Comparison of ENCODE assay signal across 8 mouse cellular contexts in genomic region chr11:116306126-116306982, GRCm38 (mm10). TPM values are rescaled to one million over a fixed set of nuclear protein-coding genes. Genes with fewer than 3 reads are reported as not detected.
DNase-seq lines count a peak whose midpoint lies in the region; ATAC-seq and TF ChIP-seq lines count a peak whose summit lies in the region.

No protein-coding gene starts in this region.

- no peak for TF ChIP-seq CTCF in C2C12 (IDR thresholded peaks at IDR 0.05; ENCODE audit: control insufficient read depth, insufficient read depth, insufficient read length)
- no peak for TF ChIP-seq CTCF in brain, embryonic 14.5 days (IDR thresholded peaks at IDR 0.05; ENCODE audit: borderline replicate concordance, extremely low read depth, insufficient read depth, insufficient read length)
- no peak for TF ChIP-seq CTCF in liver, adult 2 months (IDR thresholded peaks at IDR 0.05; ENCODE audit: low read depth, low read length)

- peak overlapping the region; percentile 86 for H3K4me2 ChIP-seq in heart, embryonic 11.5 days
- H3K4me2 ChIP-seq in kidney, embryonic 16.5 days (replicated peaks; ENCODE audit: low read depth, low read length) = peak overlapping the region; percentile 93
- peak overlapping the region; percentile 100 for H3K4me2 ChIP-seq in myocyte (ENCODE audit: low read depth)

- no peak overlapping the region for H3K27ac ChIP-seq in heart, embryonic 11.5 days (ENCODE audit: low read depth, low read length)
- 0 out of 2 replicates have a peak overlapping the region, but pooled peaks have one; percentile 55 for H3K27ac ChIP-seq in kidney, embryonic 16.5 days (ENCODE audit: low read length)
- peak overlapping the region; percentile 17 for H3K27ac ChIP-seq in liver, adult 2 months (replicated peaks; ENCODE audit: insufficient read depth, low read depth, low read length)

- WGBS in heart, embryonic 11.5 days (ENCODE audit: insufficient replicate concordance) = 2% methylated on average over 53 of the region's 53 CpGs
- WGBS in kidney, embryonic 16.5 days = 1% methylated on average over 53 of the region's 53 CpGs
- WGBS in liver, adult 2 months = under 1% methylated on average over 53 of the region's 53 CpGs

- peak; percentile 40; the same call in 1 of the 2 replicates for TF ChIP-seq POLR2A in brain, embryonic 14.5 days (IDR thresholded peaks at IDR 0.05; ENCODE audit: borderline replicate concordance, extremely low read depth, insufficient read depth, insufficient read length, poor library complexity, severe bottlenecking)
- 0 out of 2 replicates have a peak, but pooled peaks have one; percentile 6 for TF ChIP-seq POLR2A in liver, adult 2 months (IDR thresholded peaks at IDR 0.05; ENCODE audit: extremely low read depth, insufficient read depth, low read length)
- peak; percentile 72 for TF ChIP-seq POLR2A in myocyte (IDR thresholded peaks at IDR 0.05; ENCODE audit: insufficient read length, low read depth)

- peaks cover 37% of the 10 kb centered on the region for H3K36me3 ChIP-seq in C2C12 (ENCODE audit: control insufficient read depth, insufficient read depth)
- H3K36me3 ChIP-seq in erythroblast, embryonic 14.5 days (ENCODE audit: control insufficient read depth) = peaks cover 32% of the 10 kb centered on the region
- H3K36me3 ChIP-seq in heart, embryonic 11.5 days (ENCODE audit: control insufficient read depth, insufficient read depth, low read length) = peaks cover 17% of the 10 kb centered on the region
- H3K36me3 ChIP-seq in kidney, embryonic 16.5 days (ENCODE audit: insufficient read depth, low read length) = peaks cover 27% of the 10 kb centered on the region
- peaks cover 10% of the 10 kb centered on the region; the same call in 1 of the 2 replicates for H3K36me3 ChIP-seq in liver, adult 2 months (ENCODE audit: control insufficient read depth, insufficient read depth, low read length)
- H3K36me3 ChIP-seq in myocyte (ENCODE audit: control insufficient read depth, insufficient read depth) = peaks cover 17% of the 10 kb centered on the region
- no peaks in the 10 kb centered on the region; the same call in 1 of the 2 replicates for H3K36me3 ChIP-seq in splenic B cell, adult 2 months (ENCODE audit: control insufficient read depth, insufficient read depth, low read length, poor library complexity, severe bottlenecking)

- DNase-seq in brain, embryonic 14.5 days (ENCODE audit: low read depth) = peak; percentile 98
- DNase-seq in liver, adult 2 months (ENCODE audit: extremely low read depth, low read depth, low spot score) = peak; percentile 75
- DNase-seq in splenic B cell, adult 2 months (ENCODE audit: low read depth, low spot score) = peak; percentile 94

- peaks cover 20% of the 10 kb centered on the region for H3K79me2 ChIP-seq in C2C12 (ENCODE audit: control insufficient read depth, insufficient read depth)
- H3K79me2 ChIP-seq in liver, adult 2 months (ENCODE audit: control insufficient read depth, insufficient read depth, low read length) = peaks cover 4% of the 10 kb centered on the region; the same call in 1 of the 2 replicates
- H3K79me2 ChIP-seq in myocyte (ENCODE audit: control insufficient read depth, insufficient read depth) = peaks cover 10% of the 10 kb centered on the region

- H3K9me3 ChIP-seq in erythroblast, embryonic 14.5 days (ENCODE audit: control insufficient read depth, low read length) = peaks cover 5% of the 10 kb centered on the region; the same call in 1 of the 2 replicates
- no peaks in the 10 kb centered on the region for H3K9me3 ChIP-seq in heart, embryonic 11.5 days (replicated peaks; ENCODE audit: control insufficient read depth, low read length)
- no peaks in the 10 kb centered on the region for H3K9me3 ChIP-seq in kidney, embryonic 16.5 days (ENCODE audit: low read length)

- H3ac ChIP-seq in C2C12 (ENCODE audit: control insufficient read depth, insufficient read length, low read depth) (peak overlapping the region; percentile 87), myocyte (ENCODE audit: control insufficient read depth, insufficient read length) (peak overlapping the region; percentile 17)

- peak overlapping the region; percentile 75 for H3K9ac ChIP-seq in heart, embryonic 11.5 days (ENCODE audit: low read depth, low read length)
- peak overlapping the region; percentile 87 for H3K9ac ChIP-seq in kidney, embryonic 16.5 days (replicated peaks; ENCODE audit: low read length)
- H3K9ac ChIP-seq in liver, adult 2 months (ENCODE audit: low read depth, low read length) = peak overlapping the region; percentile 87

- H3K79me3 ChIP-seq in C2C12 (ENCODE audit: low read depth) = peaks cover 8% of the 10 kb centered on the region

- H3K27me3 ChIP-seq in C2C12 (ENCODE audit: control insufficient read depth, insufficient read depth, insufficient read length) (no peaks in the 10 kb centered on the region), myocyte (ENCODE audit: control insufficient read depth, insufficient read depth, insufficient read length) (no peaks in the 10 kb centered on the region)
- no peaks in the 10 kb centered on the region for H3K27me3 ChIP-seq in erythroblast, embryonic 14.5 days (ENCODE audit: control insufficient read depth)
- H3K27me3 ChIP-seq in heart, embryonic 11.5 days (ENCODE audit: control insufficient read depth, insufficient read depth, low read length) = no peaks in the 10 kb centered on the region
- H3K27me3 ChIP-seq in kidney, embryonic 16.5 days (ENCODE audit: insufficient read depth, low read length) = no peaks in the 10 kb centered on the region
- no peaks in the 10 kb centered on the region for H3K27me3 ChIP-seq in liver, adult 2 months (ENCODE audit: control insufficient read depth, insufficient read depth, low read length)
- no peaks in the 10 kb centered on the region for H3K27me3 ChIP-seq in splenic B cell, adult 2 months (ENCODE audit: control insufficient read depth, insufficient read depth, low read length, poor library complexity, severe bottlenecking)

- H3K4me1 ChIP-seq in erythroblast, embryonic 14.5 days (ENCODE audit: control insufficient read depth) = peaks cover 32% of the 10 kb centered on the region
- H3K4me1 ChIP-seq in heart, embryonic 11.5 days (ENCODE audit: control insufficient read depth, insufficient read depth, low read length) = peaks cover 8% of the 10 kb centered on the region
- peaks cover 5% of the 10 kb centered on the region for H3K4me1 ChIP-seq in kidney, embryonic 16.5 days (ENCODE audit: insufficient read depth, low read length)
- peaks cover 8% of the 10 kb centered on the region for H3K4me1 ChIP-seq in liver, adult 2 months (ENCODE audit: control insufficient read depth, insufficient read depth, low read length)

- peak; percentile 84 for ATAC-seq in heart, embryonic 11.5 days (replicated peaks; ENCODE audit: insufficient number of reproducible peaks, low FRiP score, low TSS enrichment)
- ATAC-seq in kidney, embryonic 16.5 days (ENCODE audit: low FRiP score, low TSS enrichment) = peak; percentile 95

- H3K4me3 ChIP-seq in C2C12 (ENCODE audit: insufficient read depth, poor library complexity, severe bottlenecking) = peak overlapping the region; percentile 94
- peak overlapping the region; percentile 83 for H3K4me3 ChIP-seq in erythroblast, embryonic 14.5 days (replicated peaks)
- peak overlapping the region; percentile 60 for H3K4me3 ChIP-seq in heart, embryonic 11.5 days (ENCODE audit: low read depth, low read length)
- H3K4me3 ChIP-seq in kidney, embryonic 16.5 days (ENCODE audit: low read length) = peak overlapping the region; percentile 91
- H3K4me3 ChIP-seq in liver, adult 2 months (ENCODE audit: insufficient read depth, low read depth, low read length) = peak overlapping the region; percentile 93
- H3K4me3 ChIP-seq in myocyte = peak overlapping the region; percentile 91

TF ChIP-seq in C2C12, 6 proteins besides CTCF, POLR2A, EP300 and RAD21 (continues in another document):
- TF ChIP-seq MYOD1 (IDR thresholded peaks at IDR 0.05; ENCODE audit: control insufficient read depth, insufficient read length, low read depth) = no peak

RNA-seq across cellular contexts. Expression of gene Exoc7, which starts 0.7 kb away (rescaled TPM):
- polyA plus RNA-seq in C2C12 (2012; fragmentation: generic; extraction: Trizol) (31.5 TPM), myocyte (2012; fragmentation: generic; extraction: Trizol) (55.0 TPM)
- 96.1 and 112 TPM in 2 replicates for polyA plus RNA-seq in brain, embryonic 14.5 days (2012; rRNA removed)
- 0.84 and 0.94 TPM in 2 replicates for polyA plus RNA-seq in erythroblast, embryonic 14.5 days (2012)
- polyA plus RNA-seq in heart, embryonic 11.5 days (2014; fragmentation: Nextera tagmentation; extraction: Ambion mirVana) = 42.5 and 46.6 TPM in 2 replicates
- polyA plus RNA-seq in kidney, embryonic 16.5 days (2015; fragmentation: Nextera tagmentation; extraction: Ambion mirVana) = 71.5 and 72.5 TPM in 2 replicates
- 15.9 and 19.5 TPM in 2 replicates for total RNA-seq in liver, adult 2 months (2014; rRNA removed)
- polyA plus RNA-seq in liver, adult 2 months (2012; rRNA removed) = 18.9 and 19.5 TPM in 2 replicates

RNA-seq across cellular contexts. Expression of gene Galr2, which starts 25.6 kb away (rescaled TPM):
- 0.85 TPM for polyA plus RNA-seq in C2C12 (2012; fragmentation: generic; extraction: Trizol)
- polyA plus RNA-seq in brain, embryonic 14.5 days (2012; rRNA removed) = 0.21 and 0.37 TPM in 2 replicates
- polyA plus RNA-seq in erythroblast, embryonic 14.5 days (2012) = not detected in 2 replicates
- 0.16 TPM in 1 of 2 replicates, not detected in the other for polyA plus RNA-seq in heart, embryonic 11.5 days (2014; fragmentation: Nextera tagmentation; extraction: Ambion mirVana)
- polyA plus RNA-seq in kidney, embryonic 16.5 days (2015; fragmentation: Nextera tagmentation; extraction: Ambion mirVana) = 0.14 and 0.19 TPM in 2 replicates
- not detected in 2 replicates for total RNA-seq in liver, adult 2 months (2014; rRNA removed)
- polyA plus RNA-seq in liver, adult 2 months (2012; rRNA removed) = not detected in 2 replicates
- polyA plus RNA-seq in myocyte (2012; fragmentation: generic; extraction: Trizol) = 1.5 TPM

RNA-seq across cellular contexts. Expression of gene Foxj1, which starts 28.8 kb away (rescaled TPM):
- polyA plus RNA-seq in C2C12 (2012; fragmentation: generic; extraction: Trizol) (0.14 TPM), myocyte (2012; fragmentation: generic; extraction: Trizol) (0.08 TPM)
- 22.2 and 29.7 TPM in 2 replicates for polyA plus RNA-seq in brain, embryonic 14.5 days (2012; rRNA removed)
- 0.01 and 0.02 TPM in 2 replicates for polyA plus RNA-seq in erythroblast, embryonic 14.5 days (2012)
- polyA plus RNA-seq in heart, embryonic 11.5 days (2014; fragmentation: Nextera tagmentation; extraction: Ambion mirVana) = 0.07 TPM in 1 of 2 replicates, not detected in the other
- polyA plus RNA-seq in kidney, embryonic 16.5 days (2015; fragmentation: Nextera tagmentation; extraction: Ambion mirVana) = 2.7 and 3.5 TPM in 2 replicates
- total RNA-seq in liver, adult 2 months (2014; rRNA removed) = 0.09 and 0.20 TPM in 2 replicates
- 0.21 and 0.26 TPM in 2 replicates for polyA plus RNA-seq in liver, adult 2 months (2012; rRNA removed)

RNA-seq across cellular contexts. Expression of gene Srp68, which starts 32.3 kb away (rescaled TPM):
- polyA plus RNA-seq in C2C12 (2012; fragmentation: generic; extraction: Trizol) (81.9 TPM), myocyte (2012; fragmentation: generic; extraction: Trizol) (83.0 TPM)
- 68.6 and 69.3 TPM in 2 replicates for polyA plus RNA-seq in brain, embryonic 14.5 days (2012; rRNA removed)
- polyA plus RNA-seq in erythroblast, embryonic 14.5 days (2012) = 0.78 and 1.9 TPM in 2 replicates
- 61.5 and 61.9 TPM in 2 replicates for polyA plus RNA-seq in heart, embryonic 11.5 days (2014; fragmentation: Nextera tagmentation; extraction: Ambion mirVana)
- polyA plus RNA-seq in kidney, embryonic 16.5 days (2015; fragmentation: Nextera tagmentation; extraction: Ambion mirVana) = 95.9 and 96.7 TPM in 2 replicates
- total RNA-seq in liver, adult 2 months (2014; rRNA removed) = 19.9 and 25.2 TPM in 2 replicates
- polyA plus RNA-seq in liver, adult 2 months (2012; rRNA removed) = 32.6 and 36.3 TPM in 2 replicates

Comparison
In these comparisons a context has a peak if more than half of its experiments do, and no peak if none do; other contexts are left out.
1. POLR2A ChIP-seq: peak in every context shown above with its lines; median percentile 72 in myocyte; 40 in brain, embryonic 14.5 days; 6 in liver, adult 2 months.
2. RNA of gene Exoc7, which starts 0.7 kb away (polyA plus RNA-seq): 96.1 to 112 TPM in brain, embryonic 14.5 days, 71.5 to 72.5 TPM in kidney, embryonic 16.5 days, 55.0 TPM in myocyte (single experiment), 42.5 to 46.6 TPM in heart, embryonic 11.5 days, 31.5 TPM in C2C12 (single experiment) and 18.9 to 19.5 TPM in liver, adult 2 months; 0.84 to 0.94 TPM in erythroblast, embryonic 14.5 days; every median in the first group is over 10 times any median in the second.
3. Peak in every context shown above with its lines, with median percentiles within 50 percentile points of each other: H3K4me3 ChIP-seq, DNase-seq, H3K4me2 ChIP-seq and H3K9ac ChIP-seq.